Mouse (Mus musculus) cortical plate, adult 2 months (tissue): ENCODE measurements around the gene March10. TPM values are rescaled to one million over a fixed set of nuclear protein-coding genes. Genes with fewer than 3 reads are reported as not detected.

ENCODE experiments used
- H3K27ac ChIP-seq: fragments of 200-500 bp; 2 replicates; pipeline ENCODE4 v1.5.1; 2012; ENCODE audit warnings: low read length, control low read depth, inconsistent platforms; ENCODE audit not compliant: insufficient read depth
- H3K4me1 ChIP-seq: fragments of 200-500 bp; 2 replicates; pipeline ENCODE4 v1.6.1; 2011; ENCODE audit warnings: low read length; ENCODE audit not compliant: control insufficient read depth, insufficient read depth
- H3K4me3 ChIP-seq: fragments of 200-500 bp; 2 replicates; pipeline ENCODE4 v1.5.1; 2011; ENCODE audit warnings: mild to moderate bottlenecking, low read length, control low read depth; ENCODE audit not compliant: insufficient read depth
- CTCF ChIP-seq: fragments of 200-500 bp; IDR thresholded peaks from 2 replicates; pipeline ENCODE4 v1.5.1; 2011; ENCODE audit warnings: mild to moderate bottlenecking, control low read depth, low read length; ENCODE audit not compliant: insufficient read depth; ENCODE audit errors: extremely low read depth
- POLR2A ChIP-seq: fragments of 200-500 bp; IDR thresholded peaks from 2 replicates; pipeline ENCODE4 v1.6.1; 2011; ENCODE audit warnings: mild to moderate bottlenecking, low read length, control low read depth; ENCODE audit not compliant: insufficient read depth; ENCODE audit errors: extremely low read depth
- polyA plus RNA-seq: library from polyadenylated mRNA; depleted of rRNA; stranded (reverse); fragments of >200 nt; gene quantifications from 2 replicates; pipeline ENCODE4 v1.2.3, GENCODE M21; 2012

The March10 gene
- polyA plus RNA-seq, 1 experiment, result 2.2 TPM

DNA sequence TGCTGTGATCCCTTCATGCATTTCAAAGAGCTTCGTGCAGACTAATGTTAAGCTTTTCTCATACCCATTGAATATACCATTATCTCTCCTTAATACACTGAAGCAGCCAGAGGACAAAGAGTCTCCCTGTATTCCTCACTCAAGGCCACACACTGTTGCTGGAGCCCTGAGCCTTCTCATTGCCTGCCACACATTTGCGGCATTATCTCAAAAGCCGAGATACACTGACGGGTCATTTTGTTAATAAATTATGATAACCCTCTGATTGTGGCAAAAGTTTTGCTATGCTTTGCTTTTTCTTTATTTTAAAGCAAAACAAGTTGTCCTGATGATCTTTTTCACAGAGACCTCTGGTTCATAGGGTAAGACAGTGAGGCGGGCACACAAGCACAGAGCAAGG lies 11.9 kb upstream of the March10 start:
- H3K27ac ChIP-seq, result no peak overlapping the region
- no peak for TF ChIP-seq CTCF
- TF ChIP-seq POLR2A, result no peak
- no peak overlapping the region for H3K4me3 ChIP-seq
- H3K4me1 ChIP-seq, result peaks cover 2% of the 10 kb centered on the region

- no peak for TF ChIP-seq POLR2A
- no peak for TF ChIP-seq CTCF
- no peak overlapping the region for H3K4me3 ChIP-seq
- no peak overlapping the region for H3K27ac ChIP-seq
- H3K4me1 ChIP-seq, result peaks cover 2% of the 10 kb centered on the region
Observed at GRCm38 (mm10) chr11:105467816-105468215, 11.3 kb upstream of the March10 start.

- H3K27ac ChIP-seq, result no peak overlapping the region
- TF ChIP-seq CTCF, result no peak
- no peak overlapping the region for H3K4me3 ChIP-seq
- no peaks in the 10 kb centered on the region; the same call in 1 of the 2 replicates for H3K4me1 ChIP-seq
Observed at GRCm38 (mm10) chr11:105467266-105467665, 10.7 kb upstream of the March10 start.

GRCm38 (mm10) chr11:105466756-105467155 lies 10.2 kb upstream of the March10 start:
- Histone ChIP-seq H3K27ac (no peak overlapping the region), H3K4me3 (no peak overlapping the region), H3K4me1 (no peaks in the 10 kb centered on the region; the same call in 1 of the 2 replicates)
- no peak for TF ChIP-seq POLR2A
- no peak for TF ChIP-seq CTCF

GRCm38 (mm10) chr11:105465488-105465887 lies 9.0 kb upstream of the March10 start:
- TF ChIP-seq CTCF (no peak), POLR2A (no peak)
- no peak overlapping the region for H3K27ac ChIP-seq
- no peaks in the 10 kb centered on the region; the same call in 1 of the 2 replicates for H3K4me1 ChIP-seq
- no peak overlapping the region for H3K4me3 ChIP-seq

GRCm38 (mm10) chr11:105464430-105464967 lies 8.0 kb upstream of the March10 start:
- TF ChIP-seq POLR2A (no peak), CTCF (no peak)
- Histone ChIP-seq H3K27ac (no peak overlapping the region), H3K4me1 (no peaks in the 10 kb centered on the region; the same call in 1 of the 2 replicates), H3K4me3 (no peak overlapping the region)

DNA sequence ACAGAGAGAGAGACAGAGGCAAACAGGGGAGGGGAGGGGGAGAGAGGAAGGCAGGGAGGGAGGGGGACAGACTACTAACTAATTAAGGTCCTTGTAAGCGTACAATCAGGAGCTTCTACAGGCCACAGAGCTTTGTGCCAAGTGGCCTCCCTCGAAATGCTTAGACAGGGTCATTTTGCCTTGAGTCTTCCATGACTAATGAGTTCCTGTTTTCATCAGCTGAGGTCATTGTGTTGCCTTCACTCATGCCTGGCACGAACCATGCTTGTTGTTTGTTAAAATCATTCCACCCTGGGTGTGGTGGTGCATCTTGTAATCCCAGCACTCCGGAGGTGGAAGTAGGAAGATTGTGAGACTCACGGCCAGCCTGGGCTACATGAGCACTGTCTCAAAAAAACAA lies 3.4 kb upstream of the March10 start:
- H3K4me3 ChIP-seq, result no peak overlapping the region
- H3K4me1 ChIP-seq, result peaks cover 3% of the 10 kb centered on the region; the same call in 1 of the 2 replicates
- H3K27ac ChIP-seq, result no peak overlapping the region
- TF ChIP-seq CTCF, result no peak
- no peak for TF ChIP-seq POLR2A

DNA sequence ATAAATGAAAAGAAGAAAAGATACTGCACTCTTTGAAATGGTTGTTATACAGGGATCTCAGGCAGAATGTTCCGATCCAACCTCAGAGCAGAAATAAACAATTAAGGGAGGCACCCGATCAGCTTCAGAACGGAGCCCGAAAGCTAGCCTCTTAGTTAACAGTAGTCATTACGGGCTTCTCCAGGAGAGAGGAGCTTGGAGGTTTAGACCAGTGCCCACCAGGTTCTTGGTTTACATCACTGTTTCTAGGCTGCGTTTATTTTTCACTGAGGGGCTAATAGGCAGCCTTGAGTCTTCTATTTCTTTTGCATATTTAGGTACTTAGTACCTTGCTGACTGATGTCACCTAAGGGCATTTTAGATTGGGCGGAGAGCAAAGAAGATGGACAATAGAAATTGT lies 506 bp upstream of the March10 start:
- TF ChIP-seq CTCF, result no peak
- H3K27ac ChIP-seq, result peak overlapping the region; percentile 73
- H3K4me3 ChIP-seq, result peak overlapping the region; percentile 36

DNA sequence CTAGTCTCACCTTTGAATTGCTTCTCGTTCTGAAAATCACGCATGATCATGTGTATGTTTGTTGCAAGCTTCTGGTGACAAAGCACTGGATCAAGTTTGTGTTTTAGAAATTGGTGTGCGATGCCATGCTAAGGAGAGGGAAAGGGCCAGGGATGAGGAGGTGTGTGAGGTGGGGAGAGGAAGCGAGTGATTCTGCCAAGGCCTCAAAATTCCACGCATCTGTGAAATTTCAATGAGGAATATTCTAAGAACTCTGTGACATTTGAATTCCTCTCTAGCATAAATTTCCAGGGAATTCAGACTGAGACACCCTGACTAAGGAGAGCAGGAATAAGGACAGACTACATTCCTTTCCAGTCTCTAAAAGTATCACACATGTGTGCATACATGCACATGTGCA lies 1.4 kb downstream of the March10 start:
- TF ChIP-seq CTCF (no peak), POLR2A (no peak)
- Histone ChIP-seq H3K4me1 (peaks cover 3% of the 10 kb centered on the region; the same call in 1 of the 2 replicates), H3K27ac (no peak overlapping the region), H3K4me3 (no peak overlapping the region)

More for the DNA sequence above, 506 bp upstream of the March10 start:
- peaks cover 3% of the 10 kb centered on the region; the same call in 1 of the 2 replicates for H3K4me1 ChIP-seq

DNA sequence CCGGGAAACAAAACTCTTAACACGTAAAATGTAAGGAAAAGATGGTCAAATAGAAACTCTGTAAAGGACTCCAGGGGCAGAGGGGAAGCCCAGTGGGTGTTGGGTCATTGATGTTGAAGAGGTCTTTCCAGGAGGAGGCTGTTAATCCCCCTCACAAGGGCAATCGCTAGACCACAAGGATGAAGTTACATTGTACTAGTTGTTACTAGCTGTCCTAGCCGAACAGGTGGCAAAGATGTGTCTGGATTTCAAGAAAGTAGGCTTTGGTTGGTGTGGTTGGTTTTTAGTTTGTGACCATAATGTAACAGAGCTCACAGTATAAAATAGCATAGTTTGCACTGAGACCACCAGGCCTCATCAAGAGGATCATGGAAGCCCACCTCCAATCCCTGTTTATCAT lies 3.5 kb downstream of the March10 start:
- Histone ChIP-seq H3K4me3 (no peak overlapping the region), H3K27ac (no peak overlapping the region), H3K4me1 (peaks cover 3% of the 10 kb centered on the region; the same call in 1 of the 2 replicates)
- TF ChIP-seq POLR2A (no peak), CTCF (no peak)

DNA sequence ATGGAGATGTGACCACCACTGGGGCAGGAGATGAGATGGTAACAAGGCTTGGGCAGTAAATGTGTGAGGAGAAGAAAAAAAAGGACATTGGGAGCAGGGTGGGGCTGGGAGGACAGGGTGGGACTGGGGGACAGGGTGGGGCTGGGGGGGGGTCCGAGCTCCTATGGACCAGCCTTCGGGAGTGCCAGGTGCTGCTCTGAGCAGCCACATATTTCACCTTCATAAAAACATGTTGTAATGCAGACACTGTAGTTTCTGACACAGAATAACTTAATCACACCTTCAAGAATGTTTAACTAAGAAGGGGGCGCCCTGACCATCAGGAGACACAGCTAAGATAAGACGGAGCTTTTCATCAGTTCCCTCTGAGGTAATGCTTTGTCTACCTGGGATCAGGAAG lies 4.0 kb downstream of the March10 start:
- TF ChIP-seq POLR2A (no peak), CTCF (no peak)

More for the DNA sequence above, 4.0 kb downstream of the March10 start:
- Histone ChIP-seq H3K4me3 (no peak overlapping the region), H3K4me1 (peaks cover 3% of the 10 kb centered on the region; the same call in 1 of the 2 replicates), H3K27ac (no peak overlapping the region)
